Mouse (Mus musculus): ENCODE results near the gene Cluap1. TPM values are rescaled to one million over a fixed set of nuclear protein-coding genes. Genes with fewer than 3 reads are reported as not detected.
"Not testable (repeated sequence)": the region's sequence is repeated elsewhere in the genome, so short reads cannot be mapped to it uniquely, and the experiment has no call there.

The Cluap1 gene
- polyA plus RNA-seq, 1 experiment from 2014 or later: 40.1 TPM

- no peaks in the 10 kb centered on the region for H3K36me3 ChIP-seq
- H3K4me2 ChIP-seq (replicated peaks): no peak overlapping the region
- no peak overlapping the region for H3K27ac ChIP-seq (replicated peaks)
- H3K9me3 ChIP-seq: no peaks in the 10 kb centered on the region
- H3K9ac ChIP-seq (replicated peaks): no peak overlapping the region
- no peaks in the 10 kb centered on the region for H3K27me3 ChIP-seq
- 84% methylated on average over 6 of the region's 6 CpGs for WGBS
- no peak overlapping the region for H3K4me3 ChIP-seq
- no peak for ATAC-seq (replicated peaks)
- H3K4me1 ChIP-seq: no peaks in the 10 kb centered on the region
Observed at GRCm38 (mm10) chr16:3956369-3956768, 47.8 kb downstream of the Cluap1 start.

- Histone ChIP-seq H3K9me3 (no peaks in the 10 kb centered on the region), H3K27me3 (no peaks in the 10 kb centered on the region), H3K4me1 (no peaks in the 10 kb centered on the region), H3K27ac (replicated peaks) (no peak overlapping the region), H3K36me3 (no peaks in the 10 kb centered on the region), H3K4me3 (no peak overlapping the region), H3K9ac (replicated peaks) (no peak overlapping the region), H3K4me2 (replicated peaks) (no peak overlapping the region)
- WGBS: 83% methylated on average over 2 of the region's 2 CpGs
- ATAC-seq (replicated peaks): no peak
Observed at GRCm38 (mm10) chr16:3959261-3959660, 50.7 kb downstream of the Cluap1 start.

- Histone ChIP-seq H3K4me3 (no peak overlapping the region), H3K9me3 (no peaks in the 10 kb centered on the region), H3K4me2 (replicated peaks) (no peak overlapping the region), H3K27ac (replicated peaks) (no peak overlapping the region), H3K9ac (replicated peaks) (no peak overlapping the region), H3K36me3 (no peaks in the 10 kb centered on the region), H3K27me3 (no peaks in the 10 kb centered on the region), H3K4me1 (no peaks in the 10 kb centered on the region)
- 81% methylated on average over 10 of the region's 10 CpGs for WGBS
- ATAC-seq (replicated peaks): no peak
Observed at GRCm38 (mm10) chr16:3964990-3965389, 56.4 kb downstream of the Cluap1 start.

DNA sequence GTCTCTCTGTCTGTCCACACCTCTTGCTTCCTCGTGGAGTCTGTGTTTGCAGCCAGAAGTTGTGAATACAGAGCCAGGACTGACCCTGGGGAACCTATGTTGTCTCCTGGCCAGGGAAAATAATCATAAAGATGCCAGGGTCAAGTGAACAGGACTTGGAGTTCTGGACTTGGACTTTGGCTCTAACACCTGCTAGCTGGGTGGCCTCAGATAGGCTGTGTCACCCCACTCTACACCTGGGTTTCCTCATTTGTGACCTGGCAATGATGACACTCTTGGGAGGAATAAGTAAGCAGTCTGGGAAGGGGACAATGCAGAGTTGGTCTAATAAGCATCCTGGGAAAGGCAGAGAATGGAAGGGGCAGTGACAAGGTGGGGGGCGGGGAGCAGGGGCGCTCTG, 56.9 kb downstream of the Cluap1 start:
- WGBS: 83% methylated on average over 3 of the region's 3 CpGs
- ATAC-seq (replicated peaks): no peak
- no peak overlapping the region for H3K4me2 ChIP-seq (replicated peaks)
- no peak overlapping the region for H3K27ac ChIP-seq (replicated peaks)
- H3K27me3 ChIP-seq: no peaks in the 10 kb centered on the region
- no peaks in the 10 kb centered on the region for H3K36me3 ChIP-seq
- H3K9ac ChIP-seq (replicated peaks): no peak overlapping the region
- H3K9me3 ChIP-seq: no peaks in the 10 kb centered on the region
- H3K4me3 ChIP-seq: no peak overlapping the region
- no peaks in the 10 kb centered on the region for H3K4me1 ChIP-seq

DNA sequence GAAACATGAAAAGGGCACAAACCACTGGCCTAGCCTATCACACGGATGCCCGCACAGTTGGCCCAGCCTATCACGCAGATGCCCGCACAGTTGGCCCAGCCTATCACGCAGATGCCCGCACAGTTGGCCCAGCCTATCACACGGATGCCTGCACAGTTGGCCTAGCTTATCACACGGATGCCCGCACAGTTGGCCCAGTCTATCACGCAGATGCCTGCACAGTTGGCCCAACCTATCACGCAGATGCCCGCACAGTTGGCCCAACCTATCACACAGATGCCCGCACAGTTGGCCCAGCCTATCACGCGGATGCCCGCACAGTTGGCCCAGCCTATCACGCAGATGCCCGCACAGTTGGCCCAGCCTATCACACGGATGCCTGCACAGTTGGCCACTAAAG, 65.9 kb downstream of the Cluap1 start:
- H3K36me3 ChIP-seq: peaks cover 18% of the 10 kb centered on the region
- 86% methylated on average over 19 of the region's 19 CpGs for WGBS
- ATAC-seq (replicated peaks): not testable (repeated sequence)

DNA sequence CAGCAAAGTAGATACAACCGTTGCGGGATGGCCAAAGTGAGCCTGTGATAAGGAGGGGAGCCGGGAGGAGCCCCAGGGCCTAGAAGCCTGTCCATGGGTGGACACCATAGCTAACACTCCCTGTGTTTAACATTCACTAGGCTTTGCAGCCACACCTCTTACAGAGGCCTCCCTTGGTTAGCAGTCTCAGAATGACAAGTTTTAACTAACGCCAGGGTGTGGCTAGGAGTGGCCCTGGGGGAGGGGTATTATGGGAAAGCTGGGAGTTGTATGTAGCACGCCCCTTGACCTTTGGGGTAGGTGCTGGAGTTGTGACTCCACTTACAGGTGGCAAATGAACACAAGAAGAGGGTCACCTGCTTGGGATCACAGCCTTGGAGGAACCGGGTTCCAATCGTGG, 67.1 kb downstream of the Cluap1 start:
- no peak for ATAC-seq (replicated peaks)
- peaks cover 30% of the 10 kb centered on the region for H3K36me3 ChIP-seq
- no peak overlapping the region for H3K4me3 ChIP-seq
- 91% methylated on average over 7 of the region's 7 CpGs for WGBS
- no peaks in the 10 kb centered on the region for H3K27me3 ChIP-seq
- H3K4me2 ChIP-seq (replicated peaks): no peak overlapping the region
- H3K4me1 ChIP-seq: no peaks in the 10 kb centered on the region
- H3K9me3 ChIP-seq: no peaks in the 10 kb centered on the region
- H3K27ac ChIP-seq (replicated peaks): no peak overlapping the region
- no peak overlapping the region for H3K9ac ChIP-seq (replicated peaks)

More for the DNA sequence above, 65.9 kb downstream of the Cluap1 start:
- H3K9ac ChIP-seq (replicated peaks); H3K4me2 ChIP-seq (replicated peaks); H3K9me3 ChIP-seq; H3K4me1 ChIP-seq; H3K27me3 ChIP-seq; H3K27ac ChIP-seq (replicated peaks); H3K4me3 ChIP-seq: not testable (repeated sequence)

GRCm38 (mm10) chr16:3976251-3976671, 67.7 kb downstream of the Cluap1 start, which contains the start of gene Nlrc3:
Nlrc3 (minus strand) TSS chr16:3976632.
- Histone ChIP-seq H3K4me2 (replicated peaks) (no peak within 1 kb of the TSS), H3K36me3 (peaks cover 36% of the 10 kb centered on the region), H3K9ac (replicated peaks) (no peak within 1 kb of the TSS), H3K27me3 (no peaks in the 10 kb centered on the region), H3K9me3 (no peaks in the 10 kb centered on the region), H3K4me3 (no peak within 1 kb of the TSS), H3K27ac (replicated peaks) (no peak within 1 kb of the TSS), H3K4me1 (no peaks in the 10 kb centered on the region)
- 0 out of 2 replicates have a peak, but pooled peaks have one; percentile 13 for ATAC-seq (replicated peaks)
- WGBS: 88% methylated on average over 4 of the region's 4 CpGs

DNA sequence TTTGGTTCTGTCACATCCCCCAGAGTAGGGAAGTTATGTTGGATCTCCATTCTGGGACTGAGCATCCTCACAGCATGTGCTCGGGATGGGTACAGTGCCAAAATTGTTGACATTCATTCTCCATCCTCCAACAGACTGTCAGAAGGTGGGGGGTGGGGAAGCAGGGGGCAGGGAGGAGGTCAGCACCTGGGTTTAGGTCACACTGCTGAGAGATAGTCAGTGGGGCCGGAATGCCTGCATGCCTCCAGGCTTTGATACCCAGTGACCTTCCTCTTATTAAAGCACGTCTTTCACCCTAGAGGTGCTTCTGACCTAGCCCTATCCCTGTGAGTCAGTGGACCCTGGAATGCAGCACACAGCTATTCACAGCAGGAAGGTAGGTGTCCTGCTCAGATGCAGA, 68.1 kb downstream of the Cluap1 start:
- H3K27me3 ChIP-seq: no peaks in the 10 kb centered on the region
- WGBS: 54% methylated on average over 3 of the region's 3 CpGs
- ATAC-seq (replicated peaks): 0 out of 2 replicates have a peak, but pooled peaks have one; percentile 15

DNA sequence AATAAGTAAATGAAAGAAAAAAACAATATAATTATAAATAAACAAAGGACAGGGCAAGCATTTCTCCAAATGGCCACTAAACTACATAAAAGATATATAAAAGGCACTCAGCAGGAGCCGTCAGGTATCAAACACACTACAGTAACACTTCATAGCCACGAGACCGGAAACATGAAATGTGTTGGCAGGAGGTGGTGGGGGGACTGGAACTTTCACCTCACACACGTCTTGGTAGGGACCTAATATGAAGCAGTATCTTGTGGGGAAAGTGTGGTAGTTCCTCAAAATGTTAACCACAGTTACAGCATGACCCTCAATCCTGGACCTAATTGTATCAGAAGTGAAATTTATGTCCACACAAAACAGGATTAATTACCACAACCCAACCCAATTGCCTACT, 73.6 kb downstream of the Cluap1 start:
- Histone ChIP-seq H3K36me3 (peaks cover 93% of the 10 kb centered on the region), H3K27ac (replicated peaks) (no peak overlapping the region), H3K27me3 (no peaks in the 10 kb centered on the region), H3K9ac (replicated peaks) (no peak overlapping the region), H3K4me3 (no peak overlapping the region), H3K9me3 (no peaks in the 10 kb centered on the region), H3K4me1 (no peaks in the 10 kb centered on the region), H3K4me2 (replicated peaks) (no peak overlapping the region)
- WGBS: 86% methylated on average over 4 of the region's 4 CpGs
- ATAC-seq (replicated peaks): no peak

More for the DNA sequence above, 68.1 kb downstream of the Cluap1 start:
- Histone ChIP-seq H3K36me3 (peaks cover 40% of the 10 kb centered on the region), H3K27ac (replicated peaks) (no peak overlapping the region), H3K4me2 (replicated peaks) (no peak overlapping the region), H3K9ac (replicated peaks) (no peak overlapping the region), H3K9me3 (no peaks in the 10 kb centered on the region), H3K4me3 (no peak overlapping the region), H3K4me1 (no peaks in the 10 kb centered on the region)

- ATAC-seq (replicated peaks): no peak
- no peak overlapping the region for H3K4me2 ChIP-seq (replicated peaks)
- H3K9me3 ChIP-seq: no peaks in the 10 kb centered on the region
- no peak overlapping the region for H3K27ac ChIP-seq (replicated peaks)
- WGBS: 47% methylated on average over 7 of the region's 7 CpGs
- H3K4me1 ChIP-seq: no peaks in the 10 kb centered on the region
- H3K36me3 ChIP-seq: peaks cover 96% of the 10 kb centered on the region
- H3K4me3 ChIP-seq: no peak overlapping the region
- H3K27me3 ChIP-seq: no peaks in the 10 kb centered on the region
- H3K9ac ChIP-seq (replicated peaks): no peak overlapping the region
Observed at GRCm38 (mm10) chr16:3983146-3983700, 74.6 kb downstream of the Cluap1 start.

GRCm38 (mm10) chr16:3988410-3988809, 79.8 kb downstream of the Cluap1 start:
- H3K27ac ChIP-seq (replicated peaks): no peak overlapping the region
- no peaks in the 10 kb centered on the region for H3K4me1 ChIP-seq
- no peak for ATAC-seq (replicated peaks)
- no peaks in the 10 kb centered on the region for H3K9me3 ChIP-seq
- 91% methylated on average over 4 of the region's 4 CpGs for WGBS
- H3K27me3 ChIP-seq: no peaks in the 10 kb centered on the region
- H3K36me3 ChIP-seq: peaks cover 95% of the 10 kb centered on the region
- no peak overlapping the region for H3K4me3 ChIP-seq
- H3K9ac ChIP-seq (replicated peaks): no peak overlapping the region
- H3K4me2 ChIP-seq (replicated peaks): no peak overlapping the region

Measured in forebrain, embryonic 15.5 days (tissue).